In the genomic region with DNA sequence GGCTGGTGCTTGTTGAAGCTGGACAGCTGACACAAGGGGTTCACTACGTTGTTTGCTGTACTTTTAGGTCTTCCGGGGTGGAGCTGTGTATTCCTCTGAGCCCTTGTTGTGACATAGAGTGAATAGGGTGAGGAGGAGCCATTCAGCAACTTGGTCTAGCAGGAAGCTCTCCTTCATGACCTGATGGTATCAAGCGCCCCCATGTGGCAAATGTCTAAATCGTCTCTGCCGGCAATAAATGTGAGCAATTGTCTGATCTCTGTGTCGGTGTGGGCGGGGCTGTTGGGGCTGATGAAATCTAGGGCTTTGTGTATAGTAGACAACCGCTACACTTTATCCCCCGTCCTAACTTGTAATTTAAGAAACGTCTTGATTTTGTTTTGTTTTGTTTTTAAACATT, we compare ENCODE assay signal across 8 mouse cellular contexts.
DNase-seq lines count a peak whose midpoint lies in the region; ATAC-seq lines count a peak whose summit lies in the region.

No protein-coding gene starts in this region.

- intact Hi-C loops in left cerebral cortex, postnatal 10 days (cut with DNase I), result loop anchor here (2.0 to 10.0 kb wide), 4 partner anchors 122 to 624 kb away; a partner anchor contains a TSS

- DNase-seq in adrenal gland, adult 18-20 months (ENCODE audit: low spot score in 2 of 2), result peak; percentile 83 to 84
- peak; percentile 91 for DNase-seq in embryo, embryonic 11 days
- DNase-seq in gastrocnemius, postnatal 25 days, result peak; percentile 79
- DNase-seq in left cerebral cortex, postnatal 10 days (ENCODE audit: extremely low spot score in 1 of 2, low spot score in 2 of 2), result peak; percentile 74 to 90
- peak; percentile 90 for DNase-seq in mesoderm, embryonic 11.5 days (ENCODE audit: low read depth, low spot score)
- DNase-seq in right cerebral cortex, postnatal 25 days, result peak; percentile 79
- DNase-seq in urinary bladder, postnatal 36 days (ENCODE audit: low spot score in 2 of 2), result peak; percentile 85 to 90

- ATAC-seq in inflammation-experienced regulatory T-cells, adult 6 months, result peak; percentile 97

Comparison
In these comparisons a context has a peak if more than half of its experiments do, and no peak if none do; other contexts are left out.
1. Peak in every context shown above with its lines: DNase-seq and ATAC-seq.